Mouse (Mus musculus) adipocyte (in vitro differentiated cells): ENCODE data around the gene Zfp217.
"Not testable (repeated sequence)": the region's sequence is repeated elsewhere in the genome, so short reads cannot be mapped to it uniquely, and the experiment has no call there.

Experiments used
- DNase-seq: peaks from one replicate; pipeline ENCODE4 v3.0.0-alpha.2; 2016; ENCODE audit warnings: low spot score

Gene Zfp217

DNA sequence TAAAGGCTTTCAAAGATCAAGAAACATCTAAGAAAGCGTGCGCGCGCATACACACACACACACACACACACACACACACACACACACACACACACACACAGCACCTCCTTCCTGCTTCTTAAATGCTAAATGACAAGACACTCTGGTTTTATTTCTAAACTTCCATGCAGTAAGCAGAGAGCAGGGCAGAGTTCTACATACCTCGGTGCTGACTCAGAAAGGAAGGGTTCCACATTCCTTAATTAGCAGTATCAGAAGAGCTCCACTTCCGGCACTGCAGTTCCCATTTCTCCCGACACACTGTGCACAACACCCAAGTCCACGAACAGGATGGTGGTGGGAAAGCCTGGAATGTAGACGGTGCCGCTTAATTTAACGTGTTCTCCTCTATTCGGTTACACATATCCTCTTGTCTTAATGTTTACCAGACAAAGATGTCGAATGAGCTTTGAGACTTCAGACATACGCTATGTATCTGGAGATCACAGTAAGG is at the start of gene Zfp217:
Gene Zfp217 (minus strand): TSS at position 443 of the 493 bp plus-strand sequence.
- DNase-seq: peak; percentile 52

DNA sequence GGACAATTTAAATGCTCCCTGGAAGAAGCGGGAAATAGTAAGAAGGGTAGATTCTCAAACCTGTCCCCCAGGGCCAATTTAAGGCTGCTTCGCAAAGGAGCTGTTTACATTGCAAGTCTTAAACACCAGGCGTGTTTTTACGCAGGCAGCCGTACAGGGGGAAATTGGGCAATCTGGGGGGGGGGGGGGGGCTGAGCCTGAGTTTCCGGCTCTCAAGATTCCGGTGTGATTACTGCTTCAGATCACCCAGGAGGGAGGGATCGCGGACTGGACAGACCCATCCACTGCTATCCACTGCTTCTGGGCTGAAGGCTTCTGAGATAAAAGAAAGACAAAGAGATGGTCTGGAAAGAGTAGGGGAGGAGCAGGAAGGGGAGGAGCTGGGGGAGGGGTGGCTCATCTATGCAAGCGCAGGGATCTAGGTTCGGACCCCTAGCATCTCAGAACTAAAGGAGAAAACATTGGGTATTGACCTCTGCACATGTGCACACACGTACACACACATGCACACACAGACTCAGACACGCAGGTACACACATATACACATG is 47.7 kb upstream of the Zfp217 start:
- DNase-seq: no peak

DNA sequence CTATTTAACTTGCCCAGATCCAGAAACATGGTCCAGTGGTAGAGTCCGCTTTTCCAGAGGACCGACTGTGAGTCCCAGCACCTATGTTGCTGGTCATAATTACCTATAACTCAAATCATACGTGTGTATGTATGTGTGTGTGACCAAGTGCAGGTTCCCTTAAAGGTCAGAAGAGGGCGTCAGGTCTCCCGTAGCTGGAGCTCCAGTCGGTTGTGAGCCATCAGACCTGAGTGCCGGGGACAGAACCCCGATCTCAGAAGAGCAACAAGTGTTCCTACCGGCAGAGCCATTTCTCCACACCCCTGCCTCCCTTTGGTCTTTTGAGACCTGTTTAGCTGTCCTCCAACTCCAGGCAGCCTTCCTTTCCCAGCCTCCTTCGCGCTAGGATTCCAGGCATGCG is 46.9 kb upstream of the Zfp217 start:
- DNase-seq: no peak

DNA sequence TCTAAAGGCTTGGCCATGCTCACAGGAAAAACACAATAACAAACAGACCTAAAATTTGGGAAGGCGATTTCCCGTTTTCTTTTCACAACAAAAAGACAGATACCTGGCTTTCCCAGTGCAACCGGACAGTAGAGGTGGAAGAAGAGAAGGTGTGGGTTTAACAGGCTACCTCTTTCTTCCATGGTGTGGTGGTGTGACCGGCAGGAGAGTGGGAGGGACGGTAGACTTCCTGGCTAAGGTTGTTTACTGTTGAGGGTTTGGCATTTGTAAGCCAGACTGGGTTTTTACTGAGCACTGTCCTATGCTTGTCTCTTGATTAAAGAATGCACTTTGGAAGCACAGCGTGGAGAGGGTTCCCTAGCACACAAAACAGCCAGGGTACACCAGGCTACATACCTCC is 45.9 kb upstream of the Zfp217 start:
- DNase-seq: no peak

DNA sequence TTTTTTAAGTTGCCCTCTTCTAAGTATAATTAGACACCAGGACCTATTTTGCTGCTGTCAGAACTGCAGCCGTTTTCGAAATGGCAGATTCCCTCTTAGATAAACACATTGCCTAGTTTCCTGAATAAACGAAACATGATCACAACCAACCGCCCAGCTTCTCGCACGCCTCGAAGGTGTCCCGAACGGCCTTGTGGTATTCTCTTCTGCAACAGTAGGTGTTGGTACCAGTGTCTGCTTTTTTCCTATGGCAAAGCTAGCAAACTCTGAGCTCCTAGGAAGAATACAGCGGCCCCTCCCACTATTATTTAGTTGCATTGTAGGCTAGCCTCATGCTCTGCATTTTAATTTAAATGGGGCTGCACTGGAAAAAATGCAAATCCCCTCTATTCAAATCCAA is 45.3 kb upstream of the Zfp217 start:
- DNase-seq: no peak

DNA sequence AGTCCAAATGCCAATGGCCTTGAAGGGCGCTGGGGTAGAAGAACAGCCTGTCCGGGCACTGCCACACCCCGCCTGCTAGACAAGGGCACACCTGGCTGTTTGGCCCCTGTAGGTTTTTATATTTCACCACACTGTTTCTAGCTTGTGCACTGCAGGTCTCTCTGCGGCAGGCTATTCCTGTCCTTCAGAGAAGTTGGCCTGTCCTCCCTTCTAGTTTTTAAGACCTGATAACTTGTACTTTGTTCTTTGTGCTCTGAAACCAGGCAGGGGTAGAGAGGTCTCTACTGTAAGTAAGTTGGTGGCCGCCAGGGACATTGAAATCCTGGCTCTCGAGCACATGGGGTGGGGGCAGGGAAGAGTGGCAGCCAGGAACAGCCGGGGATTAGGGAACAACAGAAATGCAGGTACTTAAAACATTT is 44.8 kb upstream of the Zfp217 start:
- no peak for DNase-seq

DNA sequence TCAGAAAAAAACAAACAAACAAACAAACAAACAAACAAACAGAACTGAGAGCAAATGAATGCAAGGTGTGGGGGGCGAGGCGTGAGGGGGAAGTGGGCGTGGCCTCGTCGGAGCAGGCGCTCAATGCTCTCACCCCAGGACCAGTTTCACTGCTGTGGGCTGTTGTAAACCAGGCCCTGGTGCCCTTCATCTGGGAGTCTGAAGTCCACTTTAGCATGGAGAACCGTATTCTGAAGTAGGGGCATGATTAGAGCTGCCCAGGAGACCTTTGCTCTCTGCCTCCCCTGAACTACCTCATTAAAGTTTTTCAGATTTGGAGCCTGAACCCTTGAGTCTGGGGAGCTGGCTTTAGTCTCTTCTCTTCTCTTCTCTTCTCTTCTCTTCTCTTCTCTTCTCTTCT is 40.8 kb upstream of the Zfp217 start:
- no peak for DNase-seq

DNA sequence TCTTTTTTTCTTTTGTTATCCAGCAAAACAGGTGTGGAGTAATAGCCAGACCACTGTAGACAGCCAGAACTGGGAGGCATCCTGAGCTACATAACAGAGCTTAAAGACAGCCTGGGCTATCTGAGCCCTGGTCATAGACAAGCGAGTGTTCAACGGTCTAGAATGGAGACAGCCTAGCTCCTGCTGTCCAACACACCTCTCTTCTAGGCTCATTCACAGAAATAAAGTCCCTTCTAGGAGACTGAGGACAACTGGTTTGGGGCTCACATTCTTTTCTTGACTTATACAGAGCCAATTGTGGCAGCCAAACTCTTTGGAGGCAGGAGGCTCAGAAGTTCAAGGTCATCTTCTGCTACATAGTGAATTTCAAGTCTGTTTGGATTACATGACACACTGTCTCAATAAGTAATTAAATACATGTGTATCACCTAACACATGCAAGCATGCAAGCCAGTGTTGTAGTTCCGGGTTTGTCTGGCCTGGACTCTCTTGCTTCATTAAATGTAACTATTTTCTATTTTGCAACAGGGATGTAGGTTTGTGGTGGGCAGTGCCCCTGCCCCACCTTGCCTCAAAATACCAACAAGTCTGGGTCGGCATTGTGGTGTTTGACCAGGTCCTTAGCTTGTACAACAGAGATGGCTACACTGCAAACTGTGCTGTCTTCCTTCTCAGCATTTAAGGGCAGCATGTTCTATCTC is 37.4 kb upstream of the Zfp217 start:
- DNase-seq: no peak

DNA sequence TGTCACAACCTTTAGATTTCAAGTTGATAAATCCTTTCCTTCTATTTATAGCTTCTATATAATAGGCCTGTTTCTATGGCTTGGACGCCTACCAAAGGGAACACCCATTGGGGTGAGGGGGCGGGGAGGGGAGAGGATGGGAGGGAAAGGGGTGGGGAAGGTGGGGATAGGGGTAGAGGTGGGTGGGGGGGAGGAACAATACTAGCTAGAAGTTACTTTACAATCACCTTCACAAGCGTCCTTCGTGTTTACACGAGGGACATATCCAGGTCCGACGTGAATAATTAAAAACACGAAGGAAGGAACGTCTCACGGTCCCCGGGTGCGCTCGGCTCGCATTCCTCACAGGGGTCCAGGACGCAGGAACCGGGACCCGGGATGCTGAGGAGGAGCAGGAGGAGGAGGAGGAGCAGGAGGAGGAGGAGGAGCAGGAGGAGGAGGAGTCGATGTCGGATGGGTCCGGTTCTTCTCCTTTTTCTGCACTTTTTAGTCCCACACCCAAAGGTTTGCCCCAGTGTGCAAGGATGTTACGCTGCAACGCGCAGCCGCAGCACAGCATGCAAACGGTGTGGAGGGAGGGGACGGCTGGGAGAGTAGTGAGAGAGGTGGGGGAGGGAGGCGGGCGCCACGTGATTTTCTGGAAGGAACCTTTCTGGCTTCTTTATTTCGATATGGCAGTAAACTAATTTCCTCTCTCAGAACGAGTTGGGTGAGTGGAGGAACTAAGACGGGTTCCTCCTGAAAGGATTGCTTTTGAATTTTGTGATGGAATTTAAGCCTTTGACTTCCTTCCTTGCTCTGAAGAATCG is 36.5 kb upstream of the Zfp217 start:
- peak; percentile 74 for DNase-seq

DNA sequence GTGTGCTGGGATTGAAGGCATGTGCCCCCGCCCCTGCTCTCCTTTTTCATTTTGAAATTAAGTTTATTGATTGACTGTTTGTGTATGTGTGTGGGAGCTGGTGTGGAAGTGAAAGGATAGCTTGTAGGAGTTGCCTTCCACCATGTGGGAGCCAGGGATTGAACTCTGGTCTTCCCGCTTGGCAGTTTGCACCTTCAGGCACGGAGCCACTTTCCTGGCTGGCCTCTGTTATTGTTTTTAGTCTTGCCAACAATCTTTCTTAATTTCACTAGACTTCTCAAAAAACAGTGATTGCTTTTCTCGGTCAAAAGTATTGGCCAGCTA is 35.9 kb upstream of the Zfp217 start:
- DNase-seq: peak; percentile 81

DNA sequence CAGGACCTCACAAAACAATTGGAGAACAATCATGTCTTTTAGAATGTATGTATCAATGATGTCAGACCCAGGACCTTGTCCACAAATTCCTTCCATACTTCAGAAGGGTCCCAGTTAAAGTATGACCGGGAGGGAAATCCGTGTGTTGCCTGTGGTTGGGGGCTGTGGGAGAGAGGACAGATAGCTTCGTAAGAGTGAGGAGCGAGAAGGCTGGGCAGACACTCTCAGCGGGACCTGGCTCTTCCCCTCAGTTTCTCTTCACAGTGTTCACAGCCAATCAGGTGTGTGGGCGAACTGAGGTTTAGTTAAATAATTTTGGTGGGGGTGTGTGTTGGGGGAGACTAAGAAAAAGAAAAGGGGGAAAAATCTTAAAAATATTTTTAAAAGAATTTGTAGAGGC is 34.0 kb upstream of the Zfp217 start:
- DNase-seq: no peak

DNA sequence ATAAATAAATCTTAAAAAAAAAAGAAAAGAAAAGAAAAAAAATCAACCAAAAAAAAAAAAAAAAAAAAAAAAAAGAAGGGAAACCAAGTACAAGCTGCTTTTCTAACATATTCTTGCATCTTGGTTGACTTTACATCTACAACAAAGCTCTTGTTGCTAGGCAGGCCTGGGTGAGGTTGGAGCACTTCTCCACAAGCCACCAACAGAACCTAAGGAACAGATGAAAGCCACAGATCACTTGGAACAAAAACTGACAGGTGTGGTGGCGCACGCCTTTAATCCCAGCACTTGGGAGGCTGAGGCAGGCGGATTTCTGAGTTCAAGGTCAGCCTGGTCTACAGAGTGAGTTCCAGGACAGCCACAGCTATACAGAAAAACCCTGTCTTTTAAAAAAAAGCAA is 32.9 kb upstream of the Zfp217 start:
- DNase-seq: not testable (repeated sequence)

DNA sequence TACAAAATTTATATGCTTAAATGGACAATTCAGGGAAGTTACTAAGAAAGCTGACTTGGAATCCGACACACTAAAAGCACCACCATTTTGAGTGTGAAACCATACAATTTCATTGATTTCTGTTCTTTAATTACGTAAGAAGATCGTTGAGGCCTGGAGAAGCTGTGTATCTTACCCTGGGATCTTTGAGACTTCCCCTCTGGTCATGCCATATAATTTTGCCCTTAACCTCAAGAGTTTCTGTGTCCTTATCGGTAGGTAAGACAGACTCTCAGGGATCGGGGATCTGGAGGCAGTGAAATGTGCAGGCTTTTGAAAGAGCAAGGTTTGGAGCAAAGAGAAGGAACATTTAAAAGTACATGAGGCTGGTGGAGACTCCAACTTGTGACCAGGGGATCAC is 31.4 kb upstream of the Zfp217 start:
- DNase-seq: no peak

DNA sequence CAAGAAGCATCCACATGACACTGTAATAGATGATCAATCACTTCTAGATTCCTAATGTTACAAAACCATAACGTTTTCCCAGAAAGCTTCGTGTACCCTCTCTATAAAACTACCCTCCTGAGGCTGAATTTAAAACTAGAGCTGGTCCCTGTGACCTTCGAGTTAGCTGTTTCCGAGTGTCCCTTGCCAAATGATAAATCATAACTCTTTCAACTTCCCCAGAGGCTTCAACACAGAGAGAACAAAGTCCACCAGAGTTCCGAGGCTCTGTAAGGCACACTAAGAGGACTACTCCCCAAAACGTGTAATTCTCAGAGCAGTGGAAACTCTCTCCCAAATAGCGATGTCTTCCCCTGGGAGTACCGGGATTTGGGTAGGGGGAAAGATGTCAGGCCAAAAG is 29.4 kb upstream of the Zfp217 start:
- no peak for DNase-seq

DNA sequence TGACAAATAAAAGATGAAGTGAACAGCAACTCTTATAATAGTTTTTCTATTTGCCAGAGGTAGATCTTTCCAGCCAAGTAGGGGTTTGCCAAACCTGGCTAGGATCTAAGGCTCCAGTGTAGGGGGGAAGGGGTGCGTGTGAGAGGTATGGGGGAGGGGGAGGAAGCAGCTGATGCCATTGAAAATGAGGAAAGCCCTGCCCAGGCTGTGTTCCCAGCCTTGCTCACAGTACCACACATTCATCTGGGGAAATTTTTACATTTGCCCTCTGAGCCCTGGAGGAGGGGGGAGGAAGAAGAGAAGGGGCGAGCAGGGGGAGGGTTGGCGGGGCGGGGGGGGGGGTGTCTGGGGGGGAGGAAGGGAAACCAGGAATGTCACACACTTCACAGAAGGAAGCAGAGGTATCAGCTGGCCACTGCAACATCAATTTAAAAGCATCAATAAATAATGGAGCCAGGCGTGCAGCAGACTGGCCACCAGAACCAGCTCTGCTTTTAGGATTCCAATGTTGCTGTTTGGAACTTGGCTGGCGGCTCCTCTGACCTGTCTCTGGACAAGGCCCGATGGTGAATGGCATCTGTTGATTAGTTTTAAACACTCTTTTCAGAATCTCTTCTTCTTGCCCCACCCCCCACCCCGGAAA is 28.5 kb upstream of the Zfp217 start:
- no peak for DNase-seq

DNA sequence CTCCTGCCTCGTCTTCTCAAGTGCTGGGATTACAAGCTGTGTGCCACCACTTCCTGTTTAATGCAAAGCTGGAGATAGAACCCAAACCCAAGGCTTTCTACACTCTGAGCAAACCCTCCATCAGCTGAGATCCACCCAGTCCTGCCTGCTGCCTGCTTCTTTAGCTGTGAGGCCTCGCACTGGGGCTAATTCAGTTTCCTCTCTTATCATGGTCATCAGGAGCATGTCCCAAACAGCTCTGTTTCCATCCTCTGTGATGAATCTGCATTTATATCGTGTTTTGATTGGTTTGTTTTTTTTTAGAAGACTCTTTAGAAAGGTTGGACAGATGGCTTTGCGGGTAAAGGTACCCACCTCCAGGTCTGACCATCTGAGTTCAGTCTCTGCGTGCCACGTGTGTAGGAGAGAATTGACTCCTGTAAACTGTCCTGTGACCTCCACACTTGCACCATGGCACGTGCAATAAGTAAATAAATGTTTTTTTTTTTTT is 27.8 kb upstream of the Zfp217 start:
- no peak for DNase-seq

DNA sequence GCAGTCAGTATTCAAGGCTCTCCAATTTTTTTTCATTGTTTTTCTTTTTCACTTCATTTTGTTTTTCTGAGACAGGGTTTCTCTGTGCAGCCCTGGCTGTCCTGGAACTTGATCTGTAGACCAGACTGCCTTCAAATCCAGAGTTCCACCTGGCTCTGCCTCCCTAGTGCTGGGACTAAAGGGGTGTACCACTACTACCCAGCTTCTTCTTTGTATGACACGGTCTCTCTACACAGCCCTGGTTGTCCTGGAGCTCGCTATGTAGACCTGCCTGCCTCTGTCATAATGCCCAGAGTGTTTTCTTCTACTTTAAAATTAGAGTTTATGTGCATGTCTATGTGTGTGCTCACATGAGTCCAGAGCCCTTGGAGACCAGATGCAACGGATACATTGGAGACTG is 27.3 kb upstream of the Zfp217 start:
- no peak for DNase-seq

DNA sequence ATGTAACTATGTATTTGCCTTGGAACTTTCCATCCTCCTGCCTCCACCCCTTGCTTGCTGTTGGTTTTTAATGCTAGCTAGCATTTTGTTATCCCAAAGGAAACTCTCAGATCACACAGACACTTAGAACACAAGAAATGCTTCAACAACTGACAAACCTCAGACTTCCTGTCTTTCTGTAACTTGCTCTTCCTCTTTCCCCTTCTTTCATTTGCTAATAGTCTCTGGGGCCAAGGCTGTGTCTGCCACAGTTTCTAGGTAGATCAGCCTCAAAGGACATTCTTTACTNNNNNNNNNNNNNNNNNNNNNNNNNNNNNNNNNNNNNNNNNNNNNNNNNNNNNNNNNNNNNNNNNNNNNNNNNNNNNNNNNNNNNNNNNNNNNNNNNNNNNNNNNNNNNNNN is 21.2 kb upstream of the Zfp217 start:
- DNase-seq: no peak

DNA sequence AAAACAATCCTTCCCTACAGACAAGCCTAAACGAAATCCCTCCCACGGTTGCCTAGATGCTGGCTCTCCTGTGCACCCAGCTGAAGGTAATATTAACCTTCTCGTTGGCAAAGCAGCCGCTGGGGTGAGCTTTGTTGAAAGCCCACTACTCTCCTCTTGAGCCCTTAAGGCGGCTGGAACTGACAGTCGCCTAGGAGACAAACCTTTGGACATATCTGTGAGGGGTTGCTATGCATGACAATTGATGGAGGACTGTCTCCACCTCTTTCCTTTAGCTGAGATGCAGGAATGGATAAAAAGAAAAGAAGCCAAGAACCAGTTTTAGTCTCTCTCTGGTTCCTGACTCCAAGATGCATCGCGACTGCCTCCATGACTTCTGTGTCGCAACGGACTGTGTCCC is 17.7 kb upstream of the Zfp217 start:
- no peak for DNase-seq

DNA sequence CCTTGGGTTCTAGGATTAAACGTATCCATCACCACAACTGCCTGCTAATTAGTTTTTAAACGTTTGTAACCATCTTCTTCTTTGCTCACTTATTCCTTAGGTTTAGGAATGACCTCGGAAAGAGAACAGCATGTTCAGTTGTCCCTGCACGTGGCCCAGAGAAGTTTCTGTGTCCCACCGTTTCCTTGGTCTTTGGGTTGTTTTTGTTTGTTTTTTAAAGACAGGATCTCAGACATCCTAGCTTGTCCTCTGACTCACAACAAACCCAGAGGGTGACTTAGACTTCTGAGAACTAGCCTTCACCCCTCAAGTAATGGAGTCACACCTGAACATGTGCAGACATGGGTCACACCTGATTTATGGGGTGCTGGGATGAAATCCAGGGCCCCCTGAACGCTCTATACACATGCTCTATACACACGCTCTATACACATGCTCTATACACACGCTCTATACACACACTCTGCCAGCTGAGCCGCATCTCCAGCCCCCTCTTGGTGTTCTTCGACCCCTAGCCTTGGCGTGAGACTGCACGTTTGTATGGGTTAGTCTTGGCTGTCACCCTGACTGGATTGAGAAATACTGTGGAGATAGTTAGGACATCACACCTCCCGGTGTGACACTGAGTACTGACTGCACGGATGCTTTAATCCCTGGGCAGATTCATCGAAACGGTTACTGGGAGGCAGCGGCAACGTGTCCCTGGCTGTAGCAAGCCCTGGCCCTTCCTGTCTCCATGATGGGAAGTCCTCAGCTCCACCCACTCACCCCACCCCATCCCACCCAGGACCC is 16.0 kb upstream of the Zfp217 start:
- DNase-seq: no peak

DNA sequence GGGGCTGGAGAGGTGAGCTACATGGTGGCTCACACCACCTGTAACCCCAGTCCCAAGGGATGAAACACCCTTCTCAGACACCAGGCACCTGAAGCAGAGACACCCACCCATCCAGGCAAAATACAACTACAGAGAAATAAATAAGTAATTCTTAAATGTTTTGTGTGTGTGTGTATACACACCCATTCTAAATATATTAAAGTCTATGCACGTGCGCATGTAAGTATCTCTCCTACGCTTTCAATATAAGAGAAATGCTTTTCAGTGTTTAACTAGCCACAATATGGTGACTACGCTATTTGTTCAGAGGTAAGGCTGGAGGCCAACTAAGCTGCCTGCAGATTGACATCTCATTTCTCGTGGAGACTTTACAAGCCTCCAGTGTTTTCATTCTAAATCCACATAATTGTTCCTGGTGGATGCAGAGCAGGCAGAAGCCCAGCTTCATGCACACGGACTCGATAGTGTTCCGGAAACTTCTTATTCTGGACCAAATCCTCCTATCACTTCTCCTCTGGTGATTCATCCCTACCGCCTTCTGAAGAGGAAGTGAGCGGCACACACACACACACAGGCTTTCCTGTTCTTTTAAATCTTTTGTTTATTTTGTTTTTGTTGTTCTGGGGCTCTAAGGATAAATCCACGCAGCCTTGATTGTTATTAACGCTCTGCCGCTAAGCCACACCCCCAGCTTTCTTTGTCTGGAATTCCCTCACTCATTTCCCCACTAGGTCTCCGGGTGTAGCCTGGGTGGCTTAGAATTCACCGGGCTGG is 12.1 kb upstream of the Zfp217 start:
- DNase-seq: no peak
